ENCODE assay signal across 12 mouse cellular contexts in the genomic region with DNA sequence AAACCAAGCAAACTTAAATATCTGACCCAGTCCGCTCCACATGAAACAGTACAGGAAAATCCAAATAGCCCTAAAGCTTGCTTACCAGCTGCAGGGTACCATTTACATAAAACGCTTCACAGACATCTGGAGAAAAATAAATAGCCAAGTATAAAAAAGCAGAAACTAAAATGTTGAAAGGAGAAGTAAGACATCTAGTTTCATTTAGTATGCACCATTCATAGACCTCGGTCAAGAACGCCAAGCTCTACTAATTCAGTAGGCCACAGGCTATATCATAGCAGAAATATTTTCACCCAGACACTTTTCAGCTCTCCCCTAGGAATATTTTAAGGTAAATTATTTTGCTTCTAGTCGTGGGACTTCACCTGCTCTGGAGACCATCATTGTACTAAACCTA. TPM values are rescaled to one million over a fixed set of nuclear protein-coding genes. Genes with fewer than 3 reads are reported as not detected.
A peak's percentile ranks its signal among the peaks of the same experiment; 100 is the strongest.
DNase-seq lines count a peak whose midpoint lies in the region; ATAC-seq and TF ChIP-seq lines count a peak whose summit lies in the region.
"Had no signal": no experiment of that assay in that cellular context is flagged by ENCODE, and none has a peak within 500 bp of the region (broad histone marks: within the 10 kb centered on the region; RNA-seq: fewer than 3 reads in every experiment).

No protein-coding gene starts in this region.

- H3K9ac ChIP-seq in heart, embryonic 14.5 days (ENCODE audit: low read length) = peak overlapping the region; percentile 77
- H3K9ac ChIP-seq in liver, embryonic 14.5 days (replicated peaks) = no peak overlapping the region

- no peak for DNase-seq in heart, postnatal 36 days
- peak; percentile 84 for DNase-seq in A20 (ENCODE audit: low read depth, low spot score)
- DNase-seq in liver, embryonic 14.5 days (ENCODE audit: low read depth in 3 of 3, low spot score in 3 of 3) = no peak
- no peak for DNase-seq in adrenal gland, postnatal 25 days
- DNase-seq in ovary, postnatal 10 days (ENCODE audit: low spot score) = no peak
- DNase-seq in cerebellum, adult 11-12 months = no peak

- H3K9me3 ChIP-seq in heart, embryonic 14.5 days (ENCODE audit: control insufficient read depth, low read length) = no peaks in the 10 kb centered on the region
- H3K9me3 ChIP-seq in liver, embryonic 14.5 days (ENCODE audit: control insufficient read depth, low read length) = no peaks in the 10 kb centered on the region

- 80% methylated on average over 5 of the region's 5 CpGs for WGBS in heart, embryonic 14.5 days
- WGBS in liver, embryonic 14.5 days (ENCODE audit: insufficient replicate concordance) = 72% methylated on average over 5 of the region's 5 CpGs

- H3K27ac ChIP-seq in heart, embryonic 14.5 days (replicated peaks in 1 of 2; ENCODE audit: control insufficient read depth in 1 of 2, insufficient read depth in 1 of 2, low read depth in 2 of 2, low read length in 2 of 2) = peak overlapping the region in 1 of 2 experiments; percentile 77; a peak in 2 of 4 replicates
- peak overlapping the region; percentile 80; the same call in 1 of the 2 replicates for H3K27ac ChIP-seq in embryonic fibroblast, embryonic 13.5 days (ENCODE audit: insufficient read depth, low read length)
- H3K27ac ChIP-seq in liver, embryonic 14.5 days = no peak overlapping the region

- no peaks in the 10 kb centered on the region for H3K27me3 ChIP-seq in heart, embryonic 14.5 days (ENCODE audit: control insufficient read depth, insufficient read depth, low read length)
- H3K27me3 ChIP-seq in liver, embryonic 14.5 days (ENCODE audit: control insufficient read depth, insufficient read depth, low read length) = no peaks in the 10 kb centered on the region

- H3K36me3 ChIP-seq in heart, embryonic 14.5 days (ENCODE audit: control insufficient read depth, insufficient read depth, low read length) = peaks cover 17% of the 10 kb centered on the region
- H3K36me3 ChIP-seq in liver, embryonic 14.5 days (replicated peaks; ENCODE audit: control insufficient read depth, insufficient read depth, low read depth) = no peaks in the 10 kb centered on the region

- intact Hi-C loops in heart, postnatal 36 days (cut with DNase I) = no loop called here

- H3K4me3 ChIP-seq in heart, embryonic 14.5 days (ENCODE audit: control insufficient read depth in 1 of 2, insufficient read depth in 1 of 2, low read depth in 1 of 2, low read length in 2 of 2) = peak overlapping the region in 1 of 2 experiments; percentile 65; a peak in 2 of 4 replicates
- peak overlapping the region; percentile 93 for H3K4me3 ChIP-seq in embryonic fibroblast, embryonic 13.5 days (ENCODE audit: insufficient read depth, low read length)
- H3K4me3 ChIP-seq in liver, embryonic 14.5 days (ENCODE audit: insufficient read depth in 1 of 2, low read depth in 2 of 2, low read length in 2 of 2) = no peak overlapping the region; a peak in 1 of 4 replicates

- no peak for TF ChIP-seq POLR2A in embryonic fibroblast, embryonic 13.5 days (IDR thresholded peaks at IDR 0.05; ENCODE audit: low read depth, low read length)

- no peak for ATAC-seq in heart, embryonic 14.5 days (ENCODE audit: insufficient number of reproducible peaks, insufficient read depth, low FRiP score, low read depth)
- ATAC-seq in liver, embryonic 14.5 days (ENCODE audit: insufficient read depth) = no peak
- ATAC-seq: CD4-positive, CD25-positive, alpha-beta regulatory T cell, adult 4 months had no signal

- no peak for TF ChIP-seq CTCF in embryonic fibroblast, embryonic 13.5 days (IDR thresholded peaks at IDR 0.05; ENCODE audit: borderline replicate concordance, insufficient read depth, low read length)
- no peak for TF ChIP-seq CTCF in liver, embryonic 14.5 days (IDR thresholded peaks at IDR 0.05; ENCODE audit: low read depth)

- TF ChIP-seq EP300 in liver, embryonic 14.5 days (IDR thresholded peaks at IDR 0.05; ENCODE audit: low read depth) = no peak

- H3K4me1 ChIP-seq in heart, embryonic 14.5 days (ENCODE audit: control insufficient read depth in 2 of 2, insufficient read depth in 2 of 2, low read length in 2 of 2) = peaks cover 0 to 34% of the 10 kb centered on the region in 2 experiments; a peak in 3 of 4 replicates
- 0 out of 2 replicates have a peak, but pooled peaks cover 2% of the 10 kb centered on the region for H3K4me1 ChIP-seq in embryonic fibroblast, embryonic 13.5 days (ENCODE audit: control insufficient read depth, insufficient read depth, low read length)
- H3K4me1 ChIP-seq in liver, embryonic 14.5 days (replicated peaks; ENCODE audit: control insufficient read depth in 2 of 2, insufficient read depth in 2 of 2, low read length in 1 of 2) = peaks cover 6 to 8% of the 10 kb centered on the region in 2 experiments

- H3K4me2 ChIP-seq in heart, embryonic 14.5 days (ENCODE audit: low read length) = peak overlapping the region; percentile 83
- peak overlapping the region; percentile 94; the same call in 1 of the 2 replicates for H3K4me2 ChIP-seq in liver, embryonic 14.5 days (ENCODE audit: low read depth)

RNA-seq across cellular contexts. Expression of gene Fyttd1, which starts 10.6 kb away (rescaled TPM):
- 166 and 170 TPM in 2 replicates for polyA plus RNA-seq in heart, embryonic 14.5 days (2014; fragmentation: Nextera tagmentation; extraction: Ambion mirVana)
- 100 to 1,000 TPM in 1 of 2 experiments, 10 to 100 TPM in 1; 98.9 to 101 TPM for total RNA-seq in heart, postnatal 36 days (2021)
- 108 and 115 TPM in 2 replicates for polyA plus RNA-seq in embryonic fibroblast, embryonic 13.5 days (2011; ENCODE audit: insufficient read length, low read depth, missing spikeins)
- 5.7 and 9.8 TPM in 2 replicates for polyA plus RNA-seq in liver, embryonic 14.5 days (2012; rRNA removed)
- polyA plus RNA-seq in liver, embryonic 14.5 days (2014; fragmentation: Nextera tagmentation; extraction: Ambion mirVana) = 33.3 and 33.9 TPM in 2 replicates
- 101 and 103 TPM in 2 replicates for total RNA-seq in adrenal gland, postnatal 25 days (2021)

RNA-seq across cellular contexts. Expression of gene Rubcn, which starts 10.9 kb away (rescaled TPM):
- polyA plus RNA-seq in heart, embryonic 14.5 days (2014; fragmentation: Nextera tagmentation; extraction: Ambion mirVana) = 30.4 and 30.7 TPM in 2 replicates
- total RNA-seq in heart, postnatal 36 days (2021) = 10 to 100 TPM; 35.1 to 35.9 TPM
- polyA plus RNA-seq in embryonic fibroblast, embryonic 13.5 days (2011; ENCODE audit: insufficient read length, low read depth, missing spikeins) = 26.2 and 27.1 TPM in 2 replicates
- polyA plus RNA-seq in liver, embryonic 14.5 days (2012; rRNA removed) = 3.9 and 4.2 TPM in 2 replicates
- polyA plus RNA-seq in liver, embryonic 14.5 days (2014; fragmentation: Nextera tagmentation; extraction: Ambion mirVana) = 3.1 and 4.3 TPM in 2 replicates
- 32.6 and 36.4 TPM in 2 replicates for total RNA-seq in adrenal gland, postnatal 25 days (2021)

RNA-seq across cellular contexts. Expression of gene Lrch3, which starts 47.2 kb away (rescaled TPM):
- 22.0 and 25.4 TPM in 2 replicates for polyA plus RNA-seq in heart, embryonic 14.5 days (2014; fragmentation: Nextera tagmentation; extraction: Ambion mirVana)
- 10 to 100 TPM; 24.6 to 25.4 TPM for total RNA-seq in heart, postnatal 36 days (2021)
- 39.9 and 52.7 TPM in 2 replicates for polyA plus RNA-seq in embryonic fibroblast, embryonic 13.5 days (2011; ENCODE audit: insufficient read length, low read depth, missing spikeins)
- polyA plus RNA-seq in liver, embryonic 14.5 days (2012; rRNA removed) = 5.0 and 6.3 TPM in 2 replicates
- 3.9 and 4.9 TPM in 2 replicates for polyA plus RNA-seq in liver, embryonic 14.5 days (2014; fragmentation: Nextera tagmentation; extraction: Ambion mirVana)
- total RNA-seq in adrenal gland, postnatal 25 days (2021) = 40.7 and 42.7 TPM in 2 replicates

RNA-seq across cellular contexts. Expression of gene Smbd1, which starts 56.4 kb away (rescaled TPM):
- not detected in 2 replicates for polyA plus RNA-seq in heart, embryonic 14.5 days (2014; fragmentation: Nextera tagmentation; extraction: Ambion mirVana)
- not detected for total RNA-seq in heart, postnatal 36 days (2021)
- polyA plus RNA-seq in embryonic fibroblast, embryonic 13.5 days (2011; ENCODE audit: insufficient read length, low read depth, missing spikeins) = not detected in 2 replicates
- 0.07 TPM in 1 of 2 replicates, not detected in the other for polyA plus RNA-seq in liver, embryonic 14.5 days (2012; rRNA removed)
- polyA plus RNA-seq in liver, embryonic 14.5 days (2014; fragmentation: Nextera tagmentation; extraction: Ambion mirVana) = not detected in 2 replicates
- total RNA-seq in adrenal gland, postnatal 25 days (2021) = not detected in 2 replicates
- total RNA-seq: adrenal gland, adult 18-20 months; gastrocnemius, postnatal 4 days; monocyte, adult 5-6 weeks had no signal
- polyA plus RNA-seq: CD4-positive, CD25-positive, alpha-beta regulatory T cell, adult 4 months had no signal
